Mouse (Mus musculus): ENCODE measurements around the gene Olfr1438-ps1.
"Not testable (repeated sequence)": the region's sequence is repeated elsewhere in the genome, so short reads cannot be mapped to it uniquely, and the experiment has no call there.

Olfr1438-ps1 gene

GRCm38 (mm10) chr19:12335810-12336209 is at the start of gene Olfr1438-ps1:
Gene Olfr1438-ps1, minus strand, starts transcription at chr19:12335910.
- no peak for DNase-seq (ENCODE audit: low read depth)

GRCm38 (mm10) chr19:12374465-12375025 is 38.8 kb upstream of the Olfr1438-ps1 start:
- DNase-seq (ENCODE audit: low read depth): no peak

GRCm38 (mm10) chr19:12373004-12373403 is 37.3 kb upstream of the Olfr1438-ps1 start:
- no peak for DNase-seq (ENCODE audit: low read depth)

- DNase-seq (ENCODE audit: low read depth): no peak
These were observed 10.7 kb downstream of the Olfr1438-ps1 start, which contains the start of gene Olfr1437 for GRCm38 (mm10) chr19:12325001-12325400. Gene Olfr1437, minus strand, starts transcription at chr19:12325101.

GRCm38 (mm10) chr19:12299030-12299429 is 36.7 kb downstream of the Olfr1438-ps1 start, which contains the start of gene Olfr1436:
Gene Olfr1436, minus strand, starts transcription at chr19:12299130.
- DNase-seq (ENCODE audit: low read depth): not testable (repeated sequence)

- DNase-seq (ENCODE audit: low read depth): no peak
These were observed 42.7 kb downstream of the Olfr1438-ps1 start for GRCm38 (mm10) chr19:12292979-12293378.

GRCm38 (mm10) chr19:12279554-12279953 is 56.2 kb downstream of the Olfr1438-ps1 start, which contains the start of gene Olfr1434:
Gene Olfr1434, plus strand, starts transcription at chr19:12279854.
- no peak for DNase-seq (ENCODE audit: low read depth)
